Mouse (Mus musculus) A20 (cell line): ENCODE data around the gene Plppr4.

Experiments
- DNase-seq: peaks from one replicate; pipeline ENCODE4 v3.0.0-alpha.2; 2011; ENCODE audit warnings: low read depth, low spot score

Plppr4 gene

GRCm38 (mm10) chr3:117294308-117294925 lies 66.3 kb downstream of the Plppr4 start:
- DNase-seq, result peak; percentile 64
